Mouse (Mus musculus) gastrocnemius, postnatal 10 days (tissue): Measurements from ENCODE around the gene Psmb3. TPM values are rescaled to one million over a fixed set of nuclear protein-coding genes. Genes with fewer than 3 reads are reported as not detected.
"Not testable (repeated sequence)": the region's sequence is repeated elsewhere in the genome, so short reads cannot be mapped to it uniquely, and the experiment has no call there.

Experiments
- DNase-seq: peaks from one replicate; pipeline ENCODE4 v3.0.0; 2021; ENCODE audit warnings: mixed read lengths
- total RNA-seq, 2 experiments: library from RNA; stranded (reverse); gene quantifications; 2 replicates each; pipeline ENCODE4 v1.2.3; 2021

The Psmb3 gene
- total RNA-seq, 2 experiments from 2014 or later = 174 to 190 TPM

DNA sequence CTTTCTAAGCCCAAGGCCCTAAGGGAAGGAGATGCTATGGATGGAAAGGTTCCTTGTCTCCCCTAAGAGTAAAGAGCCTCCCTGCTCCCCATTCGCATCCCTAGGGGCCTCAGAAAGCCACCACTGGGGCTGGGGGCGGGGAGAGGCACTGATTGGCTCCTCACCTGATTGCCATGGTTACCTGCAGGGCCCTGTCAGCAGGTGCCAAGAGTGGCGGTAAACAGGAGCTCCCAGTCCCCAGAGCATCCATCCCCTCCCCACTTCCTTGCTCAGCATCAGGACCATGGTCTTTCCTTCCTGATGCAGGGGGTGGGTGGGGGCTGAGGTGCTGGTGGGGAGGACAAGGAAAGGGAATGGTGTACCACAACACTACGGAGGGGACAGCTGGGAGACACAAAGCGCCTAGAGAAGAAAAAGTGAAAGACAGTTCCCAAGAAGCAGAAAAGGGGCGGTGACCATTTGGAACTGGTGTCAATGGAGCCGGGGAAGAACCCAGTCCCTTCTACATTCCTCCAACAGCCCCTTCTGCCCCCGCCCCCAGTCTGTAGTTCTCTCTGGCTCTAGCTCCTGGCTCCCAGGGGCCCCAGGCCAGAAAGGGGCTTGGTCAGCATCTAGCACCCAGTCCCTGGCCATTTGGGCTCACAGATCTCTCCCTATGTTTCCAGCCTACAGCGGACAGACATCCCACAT, 7.3 kb upstream of the Psmb3 start:
- no peak for DNase-seq

DNA sequence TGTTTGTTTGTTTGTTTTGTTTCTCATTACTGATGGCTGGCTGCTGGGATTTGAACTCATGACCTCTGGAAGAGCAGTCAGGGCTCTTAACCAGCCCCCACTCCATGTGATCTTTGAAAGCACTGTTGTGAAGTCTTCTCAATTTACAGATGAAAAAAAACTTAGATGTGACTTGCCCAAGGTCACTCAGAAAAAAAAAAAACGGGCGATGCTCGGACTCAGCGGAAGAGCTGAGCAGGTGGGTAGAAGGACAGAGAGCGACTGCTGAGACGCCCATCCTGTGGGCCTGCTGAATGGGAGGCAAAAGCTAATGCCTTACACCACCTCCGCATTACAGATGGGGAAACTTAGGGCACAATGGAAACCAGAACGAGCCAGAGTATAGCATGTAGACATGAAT, 6.5 kb upstream of the Psmb3 start:
- no peak for DNase-seq

DNA sequence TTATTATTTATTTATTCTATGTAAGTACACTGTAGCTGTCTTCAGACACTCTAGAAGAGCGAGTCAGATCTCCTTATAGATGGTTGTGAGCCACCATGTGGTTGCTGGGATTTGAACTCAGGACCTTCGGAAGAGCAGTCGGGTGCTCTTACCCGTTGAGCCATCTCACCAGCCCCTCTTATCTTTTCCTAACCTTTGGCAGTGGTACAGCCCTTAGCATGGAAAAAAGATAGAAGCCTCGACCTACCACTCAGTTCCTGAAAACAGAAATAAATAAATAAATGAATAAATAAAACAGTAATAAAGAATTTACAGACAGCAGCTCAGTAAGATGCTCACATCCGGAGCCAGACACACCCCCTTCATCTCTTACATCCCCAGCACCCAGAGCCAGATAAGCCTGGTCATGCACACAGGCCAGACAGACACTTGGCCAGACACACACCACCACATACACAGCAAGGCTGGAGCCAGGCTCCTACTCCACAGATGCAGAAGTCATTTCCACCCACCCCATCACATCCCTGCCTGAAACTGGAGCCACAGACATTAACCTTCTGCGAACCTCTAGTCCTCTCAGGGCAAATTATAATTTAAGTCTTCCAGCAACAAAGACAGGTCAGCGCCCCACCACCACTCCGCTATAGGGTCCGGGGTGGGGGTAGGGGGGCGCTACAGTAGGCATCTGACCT, 5.9 kb upstream of the Psmb3 start:
- no peak for DNase-seq

DNA sequence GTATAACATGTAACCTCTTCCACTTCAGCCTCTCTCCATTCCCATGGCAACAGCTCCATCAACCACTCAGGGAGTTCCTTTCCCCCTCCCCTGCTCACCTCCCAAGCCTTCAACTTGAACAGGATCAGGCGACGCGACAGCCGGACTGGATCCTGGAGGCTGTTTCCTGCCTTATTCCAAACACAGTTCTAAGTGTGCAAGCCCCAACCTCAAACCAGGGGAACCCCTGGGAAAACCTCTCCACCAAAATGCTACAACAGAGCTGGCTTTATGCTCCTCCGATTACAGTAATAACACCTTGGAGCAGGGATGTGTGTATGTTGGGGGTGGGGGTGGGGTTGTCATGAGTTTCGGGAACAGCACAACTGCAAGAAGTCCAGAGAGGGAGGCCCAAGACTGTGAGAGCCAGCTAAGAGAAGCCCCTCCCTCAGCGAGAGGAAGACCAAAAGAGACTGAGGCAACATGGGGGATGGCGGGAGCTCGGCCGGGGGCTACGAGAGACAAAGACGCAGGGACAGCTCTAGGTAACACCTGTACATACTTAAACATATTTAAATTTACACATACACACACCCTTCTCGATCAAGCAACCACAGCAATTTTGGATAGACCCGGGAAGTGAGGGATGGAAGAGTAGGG, 5.2 kb upstream of the Psmb3 start:
- no peak for DNase-seq

DNA sequence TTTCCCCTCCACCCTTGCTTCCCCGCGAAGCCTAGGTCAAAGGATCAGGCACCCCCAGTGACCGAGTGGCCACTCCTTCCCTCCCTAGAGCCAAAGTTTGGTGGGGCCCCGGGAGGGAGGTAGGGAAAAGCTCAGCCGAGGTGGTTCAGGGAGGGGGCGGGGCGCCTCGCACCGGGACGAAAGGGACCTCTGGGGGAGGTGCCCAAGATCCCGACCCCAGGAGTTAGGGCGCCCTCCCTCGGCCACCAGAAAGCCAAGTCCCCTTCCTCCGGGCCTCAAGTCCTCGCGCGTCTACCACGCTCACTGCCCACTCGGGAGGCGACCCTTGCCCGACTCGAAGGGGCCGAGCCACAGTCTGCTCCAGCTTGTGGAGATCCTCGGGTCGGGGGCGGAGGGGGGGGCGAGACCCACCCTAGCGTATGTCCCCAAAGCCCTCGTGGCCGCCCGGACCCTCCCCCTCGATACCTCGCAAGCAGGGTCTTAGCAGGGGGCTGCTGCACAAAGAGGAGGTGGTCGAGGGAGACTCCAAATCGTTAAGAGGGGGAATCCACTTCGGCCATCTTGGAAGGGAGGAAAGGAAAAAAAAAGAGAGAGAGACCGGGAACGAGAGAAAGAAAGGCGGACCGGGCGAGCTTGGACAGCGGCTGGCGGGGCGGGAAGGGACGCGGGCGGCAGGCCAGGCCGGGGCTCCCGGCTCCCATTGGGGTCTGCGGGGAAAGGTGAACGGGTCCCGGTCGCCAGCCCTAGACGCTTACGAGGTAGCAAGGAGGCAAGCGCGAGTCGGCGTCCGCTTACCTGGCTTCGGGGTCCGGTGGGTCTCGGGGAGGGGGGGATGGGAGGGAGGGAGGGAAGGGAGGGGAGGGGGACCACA, 4.2 kb upstream of the Psmb3 start:
- DNase-seq = peak; percentile 83

DNA sequence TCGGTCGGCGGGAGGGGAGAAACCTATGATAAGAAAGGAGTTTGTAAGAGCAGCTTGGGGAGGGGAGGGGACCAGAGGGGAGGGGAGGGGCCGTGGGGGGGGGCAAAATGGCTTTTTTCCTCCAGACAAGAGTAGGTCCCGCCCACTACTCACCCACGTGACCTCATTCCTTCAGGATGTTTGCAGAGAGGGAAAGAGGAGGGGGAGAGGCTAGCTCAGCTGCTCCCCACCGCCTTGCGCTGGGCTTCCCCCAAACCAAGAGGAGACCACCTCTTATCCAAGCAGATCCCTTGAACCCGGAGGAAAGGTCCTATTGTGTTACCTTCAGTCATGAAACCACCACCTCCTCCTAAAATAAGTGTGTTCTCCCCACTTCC, 3.6 kb upstream of the Psmb3 start:
- DNase-seq = peak; percentile 80

DNA sequence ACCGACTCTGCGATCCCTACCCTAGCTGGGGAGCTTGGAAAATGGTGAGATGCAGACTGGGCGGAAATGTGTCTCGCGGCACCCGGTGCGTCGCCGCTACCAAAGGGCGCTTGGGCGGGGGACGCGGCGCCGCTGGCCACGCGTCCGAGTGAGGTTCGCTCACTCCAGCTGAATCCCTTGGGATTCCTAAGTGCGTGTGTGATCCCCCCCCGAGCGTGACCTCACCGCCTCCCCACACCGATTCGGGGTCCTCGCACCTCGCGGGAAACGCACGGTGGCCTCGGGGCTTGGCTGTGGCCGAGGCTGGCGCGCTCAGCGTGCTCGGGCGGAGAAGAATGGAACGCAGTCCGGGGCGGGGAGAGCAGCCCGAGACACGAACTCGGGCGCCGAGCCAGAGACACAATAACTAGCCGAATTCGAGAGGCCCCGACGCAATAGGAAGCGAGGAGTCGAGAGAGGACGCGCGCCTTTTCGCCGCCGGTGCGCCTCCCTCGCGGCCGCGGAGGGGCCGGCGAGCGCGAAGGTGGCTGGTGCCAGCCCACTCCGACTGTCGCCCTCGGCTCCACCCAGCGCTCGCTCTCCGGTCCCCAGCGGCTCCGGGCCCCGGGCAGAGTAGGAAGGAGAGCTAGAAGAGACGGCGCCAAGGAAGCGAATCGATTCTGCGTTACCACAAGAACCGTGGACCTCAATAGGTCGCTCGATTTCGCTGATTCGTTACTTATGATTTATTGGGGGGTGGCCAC, 3.0 kb upstream of the Psmb3 start, which contains the start of gene Pcgf2:
Pcgf2 (minus strand) TSS at position 495 of the 743 bp plus-strand sequence.
- peak; percentile 88 for DNase-seq

DNA sequence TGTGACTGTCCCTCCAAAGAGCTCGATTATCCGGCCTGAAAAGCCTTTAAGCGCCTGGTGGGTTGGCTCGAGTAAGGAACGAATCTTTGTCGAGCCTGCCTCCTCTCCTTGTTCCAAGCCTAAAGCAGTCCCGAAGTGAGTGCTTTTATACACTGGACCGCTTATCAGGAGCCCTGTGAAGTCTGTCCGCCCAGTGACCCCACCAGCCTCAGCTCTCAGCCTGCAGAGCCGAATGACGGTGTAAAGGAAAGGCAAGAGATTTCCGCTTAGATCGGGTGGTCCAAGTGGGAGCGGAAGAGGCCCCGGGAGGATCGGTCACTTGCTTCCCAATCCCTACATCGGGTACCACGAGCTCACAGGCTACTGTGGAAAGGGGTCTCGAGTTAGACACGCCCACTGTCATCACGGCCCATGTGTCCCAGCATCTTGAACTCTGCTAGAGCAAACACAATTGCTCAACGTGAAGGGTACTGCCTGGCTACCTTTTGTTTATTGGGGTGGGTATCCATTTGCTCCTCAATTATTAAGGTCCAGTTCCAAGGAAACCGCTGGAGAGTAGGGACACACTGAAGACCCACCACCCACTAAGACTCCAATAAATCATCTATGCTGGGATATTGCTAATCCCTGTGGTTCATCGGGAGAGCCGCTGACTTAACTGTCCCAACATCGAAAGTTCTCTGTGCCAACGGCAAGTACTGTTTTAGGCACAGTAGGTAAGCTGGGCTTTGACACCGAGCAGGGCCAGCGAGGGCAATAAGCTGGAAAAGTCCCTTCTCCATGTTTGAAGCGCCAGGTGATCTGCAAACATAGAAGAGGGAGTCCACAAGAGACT, 2.2 kb upstream of the Psmb3 start:
- no peak for DNase-seq

DNA sequence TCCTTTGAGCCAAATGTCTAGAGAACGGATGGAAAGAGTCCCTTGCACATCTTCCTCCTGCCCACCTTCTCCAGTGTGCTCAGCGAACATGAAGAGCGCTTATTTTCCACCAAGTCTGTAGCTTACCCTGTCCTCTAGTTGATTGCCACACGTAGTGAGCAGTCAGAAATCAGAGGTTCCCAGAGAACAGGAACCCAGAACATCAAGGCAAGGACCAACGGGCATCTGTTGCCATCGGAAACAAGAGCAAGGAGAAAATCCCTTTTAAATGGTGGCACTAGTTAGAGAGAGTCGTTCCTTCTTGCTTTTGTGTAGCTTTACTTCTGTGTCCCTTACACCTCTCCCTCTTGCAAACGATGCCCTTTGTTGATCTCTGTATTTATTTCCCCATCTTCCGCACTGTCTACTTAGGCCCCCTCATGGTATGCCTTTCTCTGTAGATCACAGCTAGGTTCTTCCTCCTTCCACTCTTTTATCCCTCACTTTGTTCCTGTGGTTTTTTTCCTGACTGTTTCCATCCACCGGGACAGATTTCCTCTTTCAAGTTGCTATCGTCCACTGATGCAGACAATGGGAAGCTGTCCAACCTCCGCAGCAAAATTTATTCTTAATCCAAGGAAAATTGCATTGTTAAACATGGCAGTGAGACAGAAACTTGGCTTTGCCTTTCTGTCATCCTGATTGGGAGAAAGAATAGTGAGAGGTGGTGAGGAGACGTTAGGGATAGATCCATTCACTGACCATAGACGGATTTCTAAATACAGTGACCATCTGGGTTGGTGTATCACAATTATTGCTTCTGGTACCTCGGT, 1.4 kb upstream of the Psmb3 start:
- no peak for DNase-seq

DNA sequence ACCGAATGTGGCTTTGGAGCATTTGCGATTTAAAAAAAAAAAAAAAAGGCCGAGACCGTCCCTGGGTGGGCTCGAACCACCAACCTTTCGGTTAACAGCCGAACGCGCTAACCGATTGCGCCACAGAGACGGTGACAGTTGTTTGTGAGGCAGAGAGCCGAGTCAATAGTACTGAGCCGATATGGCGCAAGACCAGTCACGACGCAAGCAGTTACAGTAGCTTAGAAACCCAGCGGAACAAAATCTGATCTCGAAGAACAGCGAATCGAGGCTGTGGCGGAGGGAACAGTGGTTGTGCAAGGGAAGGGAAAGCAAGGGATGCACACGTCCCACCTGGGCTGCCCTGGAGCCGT, 830 bp upstream of the Psmb3 start:
- peak; percentile 89 for DNase-seq

DNA sequence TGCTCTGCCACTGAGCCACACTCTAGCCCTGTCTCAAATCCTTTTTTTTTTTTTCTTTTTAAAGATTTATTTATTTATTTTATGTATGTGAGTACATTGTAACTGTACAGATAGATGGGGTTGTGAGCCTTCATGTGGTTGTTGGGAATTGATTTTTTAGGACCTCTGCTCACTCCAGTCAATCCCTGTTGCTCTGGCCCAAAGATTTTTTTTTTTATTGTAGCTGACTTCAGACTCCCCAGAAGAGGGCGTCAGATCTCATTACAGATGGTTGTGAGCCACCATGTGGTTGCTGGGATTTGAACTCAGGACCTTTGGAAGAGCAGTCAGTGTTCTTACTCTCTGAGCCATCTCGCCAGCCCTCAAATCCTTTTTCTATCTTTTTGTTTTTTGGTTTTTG, 6.9 kb downstream of the Psmb3 start:
- not testable (repeated sequence) for DNase-seq

DNA sequence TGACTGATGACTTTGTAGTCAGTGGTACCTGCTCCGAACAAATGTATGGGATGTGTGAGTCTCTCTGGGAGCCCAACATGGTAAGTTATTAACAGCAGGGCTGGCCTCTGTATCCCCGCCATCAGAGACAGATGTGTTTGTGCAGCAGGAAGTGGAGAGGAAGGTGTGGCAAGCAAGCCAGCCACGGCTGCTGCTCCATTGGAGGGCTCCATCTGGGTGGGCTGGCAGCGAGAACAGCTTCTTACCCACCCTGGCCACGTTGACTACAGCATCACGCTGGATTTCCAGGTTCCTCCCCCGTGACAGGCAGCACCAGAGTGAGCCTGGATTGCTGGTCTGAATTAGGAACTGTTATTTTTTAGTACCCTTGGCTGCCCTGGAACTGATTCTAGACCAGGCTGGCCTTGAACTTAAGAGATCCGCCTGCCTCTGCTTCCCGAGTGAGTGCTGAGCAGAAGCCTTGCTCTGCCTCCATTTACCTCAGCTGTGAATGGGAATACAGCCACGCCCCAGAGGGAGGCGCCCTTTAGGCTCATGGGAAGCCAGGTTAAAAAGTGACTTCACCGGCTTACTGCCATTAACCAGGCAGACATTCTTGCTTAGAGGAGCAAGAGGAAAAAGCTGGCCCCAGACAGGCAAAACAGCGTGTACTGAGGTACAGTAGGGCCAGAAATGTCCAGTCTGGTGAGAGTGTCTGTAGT, 8.2 kb downstream of the Psmb3 start:
- no peak for DNase-seq

DNA sequence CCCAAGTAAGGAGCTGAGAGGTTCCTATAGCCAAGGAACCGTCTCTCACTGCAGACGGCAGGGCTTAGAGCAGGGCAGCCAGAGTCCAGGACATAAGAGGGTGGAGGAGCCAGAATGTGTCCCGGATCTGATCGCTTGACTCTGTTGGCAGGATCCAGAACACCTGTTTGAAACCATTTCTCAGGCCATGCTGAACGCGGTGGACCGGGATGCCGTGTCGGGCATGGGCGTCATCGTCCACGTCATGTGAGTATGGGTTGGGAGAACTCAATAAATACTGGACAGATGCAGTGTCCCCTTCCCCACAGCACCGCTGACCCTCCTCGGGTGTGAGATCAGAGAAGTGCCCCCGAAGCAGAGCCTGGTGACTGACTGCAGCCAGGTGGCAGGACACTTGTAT, 9.1 kb downstream of the Psmb3 start:
- no peak for DNase-seq

DNA sequence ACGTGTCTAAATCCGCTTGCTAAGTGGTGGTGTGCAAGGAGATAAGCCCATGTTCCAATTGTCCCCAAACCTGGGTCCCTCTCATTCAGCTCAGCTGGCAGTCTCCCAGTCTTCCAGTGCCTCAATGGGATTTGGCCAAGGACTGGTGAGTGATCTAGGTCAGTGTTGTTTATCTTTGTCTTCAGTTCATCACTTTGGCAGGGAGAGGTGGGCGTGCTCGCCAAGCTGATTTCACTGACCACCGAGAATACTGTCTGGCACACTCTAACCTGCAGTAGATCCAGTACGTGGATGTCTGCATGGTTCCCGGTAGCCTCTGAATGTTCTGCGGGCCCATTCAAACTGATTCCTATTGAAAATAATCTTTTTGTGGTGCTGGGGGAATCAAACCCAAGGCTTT, 10.7 kb downstream of the Psmb3 start:
- DNase-seq = no peak

DNA sequence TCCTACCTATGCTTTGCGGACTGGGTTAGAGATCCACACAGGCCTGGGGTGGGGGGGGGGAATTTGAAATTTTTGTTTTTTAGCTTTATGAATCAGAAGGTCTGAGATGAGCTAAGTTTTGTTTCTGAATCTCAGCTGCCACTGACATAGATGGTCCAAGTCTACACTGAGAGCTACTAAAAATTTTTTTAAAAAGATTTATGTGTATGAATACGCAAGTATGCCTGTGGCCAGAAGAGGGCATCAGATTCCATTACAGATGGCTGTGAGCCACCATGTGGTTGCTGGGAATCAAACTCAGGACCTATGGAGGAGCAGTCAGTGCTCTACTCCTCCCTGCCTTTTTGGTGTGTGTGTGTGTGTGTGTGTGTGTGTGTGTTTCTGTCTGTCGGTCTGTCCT, 11.2 kb downstream of the Psmb3 start:
- no peak for DNase-seq

DNA sequence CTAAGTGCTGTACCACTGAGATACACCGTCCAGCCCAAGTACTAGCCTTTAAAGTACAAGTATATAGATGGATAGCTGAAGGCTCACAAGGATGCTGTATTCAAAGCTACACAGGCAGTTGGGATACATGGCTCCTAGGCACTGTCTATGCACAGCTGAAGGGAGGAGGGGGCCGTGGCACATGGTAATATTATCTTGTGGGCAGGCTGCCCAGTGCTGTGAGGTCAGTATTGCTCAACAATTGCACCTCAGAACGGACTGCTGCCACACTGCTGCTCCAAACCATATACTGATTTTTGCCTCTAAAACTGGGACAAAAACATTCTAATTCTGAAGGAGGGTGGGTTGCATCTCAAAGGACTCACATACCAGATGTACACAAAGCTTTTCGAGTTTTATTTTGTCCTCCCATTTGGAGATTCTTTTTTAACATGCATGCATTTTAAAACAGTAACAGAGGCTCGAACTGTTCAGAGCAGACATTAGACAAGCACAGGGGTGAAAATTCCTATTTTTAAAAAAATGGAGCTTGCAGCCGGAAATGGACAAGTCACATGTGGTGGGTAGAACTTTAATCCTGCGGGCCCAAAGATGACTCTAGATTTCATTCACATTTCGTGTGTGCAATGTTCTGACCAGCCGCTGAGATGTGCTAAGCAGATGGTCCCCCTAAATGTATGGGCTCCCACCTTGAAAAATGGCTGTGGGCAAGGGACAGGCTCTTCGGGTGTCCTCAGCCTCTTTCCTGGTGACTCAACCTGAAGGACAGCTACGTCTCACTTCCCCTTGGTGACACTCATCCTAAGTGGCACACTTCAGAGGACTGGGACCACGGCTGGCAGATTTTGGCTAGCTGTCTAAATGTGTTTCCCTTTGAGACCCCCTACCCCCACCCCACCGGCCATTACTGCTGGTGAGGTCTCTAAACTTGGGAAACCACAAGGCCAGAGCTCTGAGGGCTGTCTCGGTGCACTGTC, 11.9 kb downstream of the Psmb3 start:
- DNase-seq = peak; percentile 39

DNA sequence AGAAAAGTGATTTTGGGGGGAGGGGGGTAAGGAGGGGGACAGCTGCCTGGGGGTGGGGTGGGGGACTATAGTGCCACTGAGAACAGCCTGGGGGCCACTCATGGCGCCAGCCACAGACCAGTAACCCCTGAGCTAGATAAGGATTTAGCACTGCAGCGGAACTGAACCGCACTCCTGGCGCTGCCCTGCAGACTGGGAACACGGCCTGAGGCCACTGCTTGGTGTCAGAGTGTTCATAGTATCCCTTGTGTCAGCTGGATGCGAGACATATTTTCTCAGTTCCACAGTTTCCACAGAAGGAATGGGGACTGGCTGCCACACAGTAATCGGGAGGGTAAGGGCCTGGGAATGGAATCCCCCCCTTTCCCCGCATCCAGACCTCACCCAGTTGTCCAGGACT, 12.8 kb downstream of the Psmb3 start:
- DNase-seq = no peak
